Mouse (Mus musculus): ENCODE results near the gene Nodal. TPM values are rescaled to one million over a fixed set of nuclear protein-coding genes. Genes with fewer than 3 reads are reported as not detected.

Gene Nodal
- polyA plus RNA-seq (2015; fragmentation: Nextera tagmentation; extraction: Ambion mirVana) = 0.24 and 0.56 TPM in 2 replicates

DNA sequence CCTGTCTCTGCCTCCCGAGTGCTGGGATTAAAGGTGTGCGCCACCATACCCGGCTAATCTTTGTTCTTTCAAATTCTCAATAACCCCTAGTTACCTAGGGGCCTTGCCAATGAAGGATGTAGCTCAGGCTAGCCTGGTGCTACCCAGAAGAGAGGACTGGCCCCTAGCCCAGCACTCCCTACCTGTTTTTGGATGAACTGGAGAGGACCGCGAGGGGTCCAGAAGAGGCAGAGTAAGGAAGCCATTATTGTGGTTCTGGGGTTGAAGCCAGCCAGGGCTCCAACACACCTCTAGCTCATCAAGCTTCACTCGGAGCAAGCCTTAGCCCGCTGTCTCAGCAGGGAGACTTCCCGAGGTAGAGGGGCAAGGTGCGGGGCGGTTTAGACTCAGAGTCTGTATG, at the start of gene Nodal:
Nodal (plus strand) TSS at position 301 of the 400 bp plus-strand sequence.
- peak within 1 kb of the TSS; percentile 71 for H3K9ac ChIP-seq (ENCODE audit: low read depth, low read length)
- H3K27me3 ChIP-seq (replicated peaks; ENCODE audit: control insufficient read depth, insufficient read depth, low read length) = peaks cover 34% of the 10 kb centered on the region
- no peaks in the 10 kb centered on the region for H3K9me3 ChIP-seq (ENCODE audit: control insufficient read depth, low read length)
- peak within 1 kb of the TSS; percentile 96 for H3K4me2 ChIP-seq (ENCODE audit: low read length)
- H3K4me1 ChIP-seq (ENCODE audit: control insufficient read depth, insufficient read depth, low read depth, low read length) = peaks cover 9% of the 10 kb centered on the region
- peak; percentile 27; the same call in 1 of the 2 replicates for ATAC-seq
- 27% methylated on average over 8 of the region's 10 CpGs for WGBS
- H3K4me3 ChIP-seq (ENCODE audit: low read length) = peak within 1 kb of the TSS; percentile 55
- no peak within 1 kb of the TSS for H3K27ac ChIP-seq (ENCODE audit: low read depth, low read length)
- no peaks in the 10 kb centered on the region for H3K36me3 ChIP-seq (ENCODE audit: control insufficient read depth, insufficient read depth, low read length)

- no peaks in the 10 kb centered on the region for H3K36me3 ChIP-seq (ENCODE audit: control insufficient read depth, insufficient read depth, low read length)
- H3K27me3 ChIP-seq (replicated peaks; ENCODE audit: control insufficient read depth, insufficient read depth, low read length) = no peaks in the 10 kb centered on the region
- no peak overlapping the region for H3K4me2 ChIP-seq (ENCODE audit: low read length)
- ATAC-seq = no peak
- no peak overlapping the region for H3K4me3 ChIP-seq (ENCODE audit: low read length)
- H3K9me3 ChIP-seq (ENCODE audit: control insufficient read depth, low read length) = no peaks in the 10 kb centered on the region
- no peak overlapping the region for H3K27ac ChIP-seq (ENCODE audit: low read depth, low read length)
- no peak overlapping the region for H3K9ac ChIP-seq (ENCODE audit: low read depth, low read length)
- WGBS = 56% methylated on average over 5 of the region's 5 CpGs
- H3K4me1 ChIP-seq (ENCODE audit: control insufficient read depth, insufficient read depth, low read depth, low read length) = peaks cover 17% of the 10 kb centered on the region
These were observed 48.0 kb upstream of the Nodal start for GRCm38 (mm10) chr10:61369755-61370154.

GRCm38 (mm10) chr10:61370273-61370979, 47.3 kb upstream of the Nodal start:
- Histone ChIP-seq H3K27ac (ENCODE audit: low read depth, low read length) (peak overlapping the region; percentile 42; the same call in 1 of the 2 replicates), H3K9ac (ENCODE audit: low read depth, low read length) (no peak overlapping the region), H3K4me3 (ENCODE audit: low read length) (no peak overlapping the region), H3K27me3 (replicated peaks; ENCODE audit: control insufficient read depth, insufficient read depth, low read length) (no peaks in the 10 kb centered on the region), H3K9me3 (ENCODE audit: control insufficient read depth, low read length) (no peaks in the 10 kb centered on the region), H3K36me3 (ENCODE audit: control insufficient read depth, insufficient read depth, low read length) (no peaks in the 10 kb centered on the region), H3K4me1 (ENCODE audit: control insufficient read depth, insufficient read depth, low read depth, low read length) (peaks cover 19% of the 10 kb centered on the region), H3K4me2 (ENCODE audit: low read length) (no peak overlapping the region)
- no peak for ATAC-seq
- 69% methylated on average over 18 of the region's 18 CpGs for WGBS

DNA sequence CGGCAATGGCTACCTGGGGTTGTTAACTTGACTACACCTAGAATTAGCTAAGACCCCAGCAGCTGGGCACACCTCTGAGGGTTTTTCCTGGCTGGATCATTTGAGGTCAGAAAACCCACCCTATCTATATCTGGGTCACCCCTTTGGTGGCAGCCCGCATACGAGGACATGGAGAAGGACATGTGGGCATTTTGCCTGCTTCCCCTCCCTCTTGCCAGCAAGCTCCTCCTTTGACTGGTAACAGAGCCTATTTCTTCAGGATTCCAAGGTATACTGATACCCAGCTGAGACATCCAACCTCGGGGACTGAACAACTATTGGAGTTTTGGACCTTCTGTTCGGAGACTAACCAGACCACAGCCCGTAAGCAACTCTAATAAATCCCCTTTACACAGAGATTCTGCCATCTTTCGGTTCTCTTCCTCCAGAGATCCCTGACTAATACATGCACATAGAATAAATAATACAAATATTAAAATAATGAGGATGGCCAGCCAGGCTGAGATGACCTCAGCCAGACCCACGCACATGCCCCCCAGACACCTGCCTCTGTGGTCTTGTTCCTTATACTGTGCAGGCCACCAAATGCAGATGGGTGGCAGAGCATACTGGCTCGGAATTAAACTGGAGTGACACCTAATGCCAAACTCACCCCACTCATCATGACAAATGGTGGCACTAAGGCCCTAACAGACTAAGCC, 45.7 kb upstream of the Nodal start:
- WGBS = 82% methylated on average over 9 of the region's 9 CpGs
- Histone ChIP-seq H3K4me1 (ENCODE audit: control insufficient read depth, insufficient read depth, low read depth, low read length) (peaks cover 18% of the 10 kb centered on the region), H3K27me3 (replicated peaks; ENCODE audit: control insufficient read depth, insufficient read depth, low read length) (no peaks in the 10 kb centered on the region), H3K9me3 (ENCODE audit: control insufficient read depth, low read length) (no peaks in the 10 kb centered on the region), H3K4me3 (ENCODE audit: low read length) (no peak overlapping the region), H3K36me3 (ENCODE audit: control insufficient read depth, insufficient read depth, low read length) (no peaks in the 10 kb centered on the region), H3K4me2 (ENCODE audit: low read length) (no peak overlapping the region), H3K9ac (ENCODE audit: low read depth, low read length) (no peak overlapping the region), H3K27ac (ENCODE audit: low read depth, low read length) (peak overlapping the region; percentile 16; the same call in 1 of the 2 replicates)
- no peak for ATAC-seq

GRCm38 (mm10) chr10:61372585-61372923, 45.2 kb upstream of the Nodal start:
- Histone ChIP-seq H3K27me3 (replicated peaks; ENCODE audit: control insufficient read depth, insufficient read depth, low read length) (no peaks in the 10 kb centered on the region), H3K4me3 (ENCODE audit: low read length) (no peak overlapping the region), H3K4me1 (ENCODE audit: control insufficient read depth, insufficient read depth, low read depth, low read length) (peaks cover 17% of the 10 kb centered on the region), H3K9ac (ENCODE audit: low read depth, low read length) (no peak overlapping the region), H3K9me3 (ENCODE audit: control insufficient read depth, low read length) (no peaks in the 10 kb centered on the region), H3K4me2 (ENCODE audit: low read length) (no peak overlapping the region), H3K36me3 (ENCODE audit: control insufficient read depth, insufficient read depth, low read length) (no peaks in the 10 kb centered on the region), H3K27ac (ENCODE audit: low read depth, low read length) (peak overlapping the region; percentile 16; the same call in 1 of the 2 replicates)
- 41% methylated on average over 4 of the region's 4 CpGs for WGBS
- peak; percentile 60; the same call in 1 of the 2 replicates for ATAC-seq

DNA sequence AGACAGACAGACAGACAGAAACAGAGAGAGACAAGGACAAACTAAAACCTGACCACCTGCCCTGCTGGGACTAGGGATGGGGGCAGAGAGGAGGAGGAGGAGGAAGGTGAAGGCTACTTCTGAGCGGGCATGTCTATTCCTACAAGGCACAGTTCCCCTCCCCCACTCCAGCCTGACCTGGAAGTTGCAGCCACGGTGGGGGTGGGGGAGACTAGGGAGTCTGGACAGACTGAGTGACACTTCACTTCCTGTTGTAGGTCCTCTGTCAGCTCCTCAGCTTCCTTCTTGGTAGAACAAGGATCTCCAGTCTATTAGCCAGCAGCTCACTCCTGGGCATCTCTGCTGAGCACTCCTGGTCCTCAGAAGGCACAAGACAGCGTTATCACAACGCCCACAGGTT, 43.7 kb upstream of the Nodal start:
- no peak overlapping the region for H3K27ac ChIP-seq (ENCODE audit: low read depth, low read length)
- H3K36me3 ChIP-seq (ENCODE audit: control insufficient read depth, insufficient read depth, low read length) = no peaks in the 10 kb centered on the region
- no peak overlapping the region for H3K4me3 ChIP-seq (ENCODE audit: low read length)
- no peak for ATAC-seq
- H3K4me2 ChIP-seq (ENCODE audit: low read length) = no peak overlapping the region
- H3K27me3 ChIP-seq (replicated peaks; ENCODE audit: control insufficient read depth, insufficient read depth, low read length) = no peaks in the 10 kb centered on the region
- H3K9me3 ChIP-seq (ENCODE audit: control insufficient read depth, low read length) = no peaks in the 10 kb centered on the region
- WGBS = 69% methylated on average over 4 of the region's 4 CpGs
- H3K4me1 ChIP-seq (ENCODE audit: control insufficient read depth, insufficient read depth, low read depth, low read length) = peaks cover 20% of the 10 kb centered on the region
- H3K9ac ChIP-seq (ENCODE audit: low read depth, low read length) = no peak overlapping the region

GRCm38 (mm10) chr10:61374771-61375481, 42.8 kb upstream of the Nodal start:
- no peak overlapping the region for H3K4me2 ChIP-seq (ENCODE audit: low read length)
- no peak overlapping the region for H3K9ac ChIP-seq (ENCODE audit: low read depth, low read length)
- peaks cover 27% of the 10 kb centered on the region for H3K4me1 ChIP-seq (ENCODE audit: control insufficient read depth, insufficient read depth, low read depth, low read length)
- no peaks in the 10 kb centered on the region for H3K27me3 ChIP-seq (replicated peaks; ENCODE audit: control insufficient read depth, insufficient read depth, low read length)
- H3K27ac ChIP-seq (ENCODE audit: low read depth, low read length) = no peak overlapping the region
- H3K4me3 ChIP-seq (ENCODE audit: low read length) = no peak overlapping the region
- 65% methylated on average over 6 of the region's 6 CpGs for WGBS
- no peak for ATAC-seq
- H3K36me3 ChIP-seq (ENCODE audit: control insufficient read depth, insufficient read depth, low read length) = no peaks in the 10 kb centered on the region
- no peaks in the 10 kb centered on the region for H3K9me3 ChIP-seq (ENCODE audit: control insufficient read depth, low read length)

GRCm38 (mm10) chr10:61378050-61378449, 39.7 kb upstream of the Nodal start:
- Histone ChIP-seq H3K4me1 (ENCODE audit: control insufficient read depth, insufficient read depth, low read depth, low read length) (peaks cover 33% of the 10 kb centered on the region), H3K4me3 (ENCODE audit: low read length) (no peak overlapping the region)

DNA sequence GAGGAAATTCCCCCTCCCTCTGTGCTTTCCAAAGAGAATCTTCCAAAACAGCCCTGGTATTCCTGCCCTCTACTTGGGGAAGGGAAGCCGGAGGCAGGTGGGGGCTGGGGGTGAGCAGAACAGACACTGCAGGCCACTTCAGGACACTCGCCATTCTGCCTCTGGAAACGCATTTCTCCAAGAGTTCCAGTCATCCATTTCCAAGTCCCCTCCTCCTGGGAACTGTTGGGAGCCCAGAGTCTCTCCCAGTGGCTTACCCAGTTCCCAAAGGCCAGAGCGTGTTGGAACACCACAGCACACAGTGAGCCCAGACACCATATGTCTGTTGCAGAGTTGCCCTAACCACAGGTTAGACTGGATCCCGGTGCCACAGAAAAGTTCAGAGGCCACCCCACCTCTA, 39.1 kb upstream of the Nodal start:
- Histone ChIP-seq H3K9ac (ENCODE audit: low read depth, low read length) (no peak overlapping the region), H3K4me3 (ENCODE audit: low read length) (no peak overlapping the region), H3K27ac (ENCODE audit: low read depth, low read length) (no peak overlapping the region), H3K9me3 (ENCODE audit: control insufficient read depth, low read length) (no peaks in the 10 kb centered on the region), H3K36me3 (ENCODE audit: control insufficient read depth, insufficient read depth, low read length) (no peaks in the 10 kb centered on the region), H3K4me1 (ENCODE audit: control insufficient read depth, insufficient read depth, low read depth, low read length) (peaks cover 33% of the 10 kb centered on the region), H3K4me2 (ENCODE audit: low read length) (no peak overlapping the region), H3K27me3 (replicated peaks; ENCODE audit: control insufficient read depth, insufficient read depth, low read length) (no peaks in the 10 kb centered on the region)
- ATAC-seq = no peak
- 87% methylated on average over 5 of the region's 5 CpGs for WGBS

More at GRCm38 (mm10) chr10:61378050-61378449, 39.7 kb upstream of the Nodal start:
- H3K27ac ChIP-seq (ENCODE audit: low read depth, low read length) = no peak overlapping the region
- ATAC-seq = no peak
- H3K27me3 ChIP-seq (replicated peaks; ENCODE audit: control insufficient read depth, insufficient read depth, low read length) = no peaks in the 10 kb centered on the region
- H3K9ac ChIP-seq (ENCODE audit: low read depth, low read length) = no peak overlapping the region
- no peak overlapping the region for H3K4me2 ChIP-seq (ENCODE audit: low read length)
- H3K9me3 ChIP-seq (ENCODE audit: control insufficient read depth, low read length) = no peaks in the 10 kb centered on the region
- 96% methylated on average over 5 of the region's 5 CpGs for WGBS
- H3K36me3 ChIP-seq (ENCODE audit: control insufficient read depth, insufficient read depth, low read length) = no peaks in the 10 kb centered on the region
